Mouse (Mus musculus) small intestine, adult 2 months (tissue): ENCODE measurements around the gene Grin2b. TPM values are rescaled to one million over a fixed set of nuclear protein-coding genes. Genes with fewer than 3 reads are reported as not detected.

ENCODE experiments used
- H3K27ac ChIP-seq: fragments of 200-500 bp; 2 replicates; pipeline ENCODE4 v1.5.1; 2012; ENCODE audit warnings: low read depth, low read length, control low read depth, inconsistent platforms; ENCODE audit not compliant: insufficient read depth
- H3K27me3 ChIP-seq: fragments of 200-500 bp; 2 replicates; pipeline ENCODE4 v1.6.1; 2012; ENCODE audit warnings: mild to moderate bottlenecking, moderate library complexity, low read length, inconsistent platforms; ENCODE audit not compliant: control insufficient read depth, insufficient read depth
- H3K36me3 ChIP-seq: fragments of 200-500 bp; 2 replicates; pipeline ENCODE4 v1.6.1; 2012; ENCODE audit warnings: mild to moderate bottlenecking, low read length, control low read depth, inconsistent platforms; ENCODE audit not compliant: control insufficient read depth, insufficient read depth
- H3K4me1 ChIP-seq: fragments of 200-500 bp; 2 replicates; pipeline ENCODE4 v1.6.1; 2012; ENCODE audit warnings: low read length, inconsistent platforms, mixed read lengths; ENCODE audit not compliant: control insufficient read depth, insufficient read depth, insufficient read length
- H3K4me3 ChIP-seq: fragments of 200-500 bp; 2 replicates; pipeline ENCODE4 v1.5.1; 2012; ENCODE audit warnings: low read depth, mild to moderate bottlenecking, control low read depth, inconsistent platforms, low read length, moderate library complexity
- CTCF ChIP-seq: fragments of 200-500 bp; IDR thresholded peaks from 2 replicates; pipeline ENCODE4 v1.5.1; 2012; ENCODE audit warnings: low read depth, mild to moderate bottlenecking, control low read depth, inconsistent platforms, low read length, moderate library complexity, mixed read lengths; ENCODE audit not compliant: insufficient replicate concordance, insufficient read length; ENCODE audit errors: extremely low read depth
- POLR2A ChIP-seq: fragments of 200-500 bp; IDR thresholded peaks from 2 replicates; pipeline ENCODE4 v1.6.1; 2012; ENCODE audit warnings: low read depth, mild to moderate bottlenecking, control low read depth, inconsistent platforms, low read length, moderate library complexity
- WGBS: fragments of 180-500 bp; shearing (Covaris S2); methylation state at CpG from one replicate; pipeline ENCODE4 v1.1.7; 2018; 5-methylcytosine and 5-hydroxymethylcytosine counted together
- polyA plus RNA-seq: library from polyadenylated mRNA; depleted of rRNA; stranded (reverse); fragments of >200 nt; gene quantifications from 2 replicates; pipeline ENCODE4 v1.2.3, GENCODE M21; 2012

Gene Grin2b
- polyA plus RNA-seq, 1 experiment: not detected

- H3K4me1 ChIP-seq: no peaks in the 10 kb centered on the region
- no peaks in the 10 kb centered on the region for H3K36me3 ChIP-seq
- H3K27me3 ChIP-seq: no peaks in the 10 kb centered on the region
- WGBS: 84% methylated on average over 4 of the region's 4 CpGs
- no peak overlapping the region for H3K27ac ChIP-seq
- TF ChIP-seq CTCF (no peak), POLR2A (no peak)
- H3K4me3 ChIP-seq: no peak overlapping the region
Observed at GRCm38 (mm10) chr6:135971481-135971880, 201.8 kb downstream of the Grin2b start.

GRCm38 (mm10) chr6:135970716-135971318, 202.5 kb downstream of the Grin2b start:
- no peaks in the 10 kb centered on the region for H3K4me1 ChIP-seq
- H3K4me3 ChIP-seq: no peak overlapping the region
- no peak overlapping the region for H3K27ac ChIP-seq
- WGBS: 65% methylated on average over 3 of the region's 3 CpGs
- H3K27me3 ChIP-seq: no peaks in the 10 kb centered on the region
- TF ChIP-seq POLR2A (no peak), CTCF (no peak)
- no peaks in the 10 kb centered on the region for H3K36me3 ChIP-seq

GRCm38 (mm10) chr6:135961766-135962165, 211.5 kb downstream of the Grin2b start:
- Histone ChIP-seq H3K27ac (no peak overlapping the region), H3K27me3 (no peaks in the 10 kb centered on the region), H3K4me3 (no peak overlapping the region), H3K36me3 (no peaks in the 10 kb centered on the region), H3K4me1 (no peaks in the 10 kb centered on the region)
- TF ChIP-seq POLR2A: no peak
- TF ChIP-seq CTCF: no peak
- 67% methylated on average over 9 of the region's 9 CpGs for WGBS

- Histone ChIP-seq H3K27me3 (no peaks in the 10 kb centered on the region), H3K36me3 (no peaks in the 10 kb centered on the region), H3K4me3 (no peak overlapping the region), H3K27ac (no peak overlapping the region), H3K4me1 (no peaks in the 10 kb centered on the region)
- 77% methylated on average over 10 of the region's 10 CpGs for WGBS
- no peak for TF ChIP-seq CTCF
- no peak for TF ChIP-seq POLR2A
Observed at GRCm38 (mm10) chr6:135959629-135960028, 213.7 kb downstream of the Grin2b start.

- Histone ChIP-seq H3K36me3 (no peaks in the 10 kb centered on the region), H3K4me3 (no peak overlapping the region), H3K27ac (no peak overlapping the region), H3K27me3 (no peaks in the 10 kb centered on the region), H3K4me1 (no peaks in the 10 kb centered on the region)
- TF ChIP-seq POLR2A (no peak), CTCF (no peak)
- WGBS: 83% methylated on average over 5 of the region's 5 CpGs
Observed at GRCm38 (mm10) chr6:135951666-135952065, 221.6 kb downstream of the Grin2b start.

- Histone ChIP-seq H3K27me3 (no peaks in the 10 kb centered on the region), H3K36me3 (no peaks in the 10 kb centered on the region), H3K4me1 (no peaks in the 10 kb centered on the region), H3K27ac (no peak overlapping the region), H3K4me3 (no peak overlapping the region)
- WGBS: 69% methylated on average over 5 of the region's 5 CpGs
- no peak for TF ChIP-seq POLR2A
Observed at GRCm38 (mm10) chr6:135945511-135945910, 227.8 kb downstream of the Grin2b start.

- Histone ChIP-seq H3K27ac (no peak overlapping the region), H3K36me3 (no peaks in the 10 kb centered on the region), H3K4me1 (no peaks in the 10 kb centered on the region), H3K27me3 (no peaks in the 10 kb centered on the region), H3K4me3 (no peak overlapping the region)
- no peak for TF ChIP-seq POLR2A
- 79% methylated on average over 5 of the region's 5 CpGs for WGBS
Observed at GRCm38 (mm10) chr6:135944358-135944757, 229.0 kb downstream of the Grin2b start.

GRCm38 (mm10) chr6:135943121-135943617, 230.1 kb downstream of the Grin2b start:
- WGBS: 83% methylated on average over 6 of the region's 6 CpGs
- Histone ChIP-seq H3K27me3 (no peaks in the 10 kb centered on the region), H3K4me1 (no peaks in the 10 kb centered on the region), H3K36me3 (no peaks in the 10 kb centered on the region), H3K4me3 (no peak overlapping the region), H3K27ac (no peak overlapping the region)
- TF ChIP-seq CTCF: no peak
- TF ChIP-seq POLR2A: no peak
